Mouse (Mus musculus): Measurements from ENCODE around the gene E130208F15Rik.

- TF ChIP-seq POLR2A (IDR thresholded peaks at IDR 0.05; ENCODE audit: borderline replicate concordance, low read depth, low read length) = no peak
- TF ChIP-seq CTCF (IDR thresholded peaks at IDR 0.05; ENCODE audit: low read depth, low read length) = no peak
Observed at GRCm38 (mm10) chr7:30314721-30315155, 6.8 kb upstream of the E130208F15Rik start, which contains the start of gene Syne4.
